ENCODE assay signal across 28 mouse cellular contexts in the genomic region with DNA sequence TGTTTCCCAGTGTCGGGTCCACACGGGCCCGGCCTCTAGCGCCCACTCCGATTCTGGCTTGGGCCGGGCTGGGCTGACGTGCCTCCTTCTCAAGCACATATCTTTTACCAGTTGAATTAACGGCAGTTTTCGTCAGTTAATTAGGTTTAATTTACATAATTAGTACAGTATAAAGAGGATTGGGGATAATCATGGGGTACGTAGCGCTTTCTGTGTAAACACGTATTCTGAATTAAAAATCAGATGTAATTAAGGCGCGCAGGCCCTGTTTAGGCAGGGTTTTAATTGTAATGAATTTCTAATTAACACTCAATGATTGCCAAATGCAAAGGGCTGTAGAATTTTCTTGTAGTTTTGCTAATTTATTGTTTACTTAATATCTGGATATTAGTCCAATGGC. TPM values are rescaled to one million over a fixed set of nuclear protein-coding genes. Genes with fewer than 3 reads are reported as not detected.
A peak's percentile ranks its signal among the peaks of the same experiment; 100 is the strongest.
DNase-seq lines count a peak whose midpoint lies in the region; ATAC-seq and TF ChIP-seq lines count a peak whose summit lies in the region.
"Had no signal": no experiment of that assay in that cellular context is flagged by ENCODE, and none has a peak within 500 bp of the region (broad histone marks: within the 10 kb centered on the region; RNA-seq: fewer than 3 reads in every experiment).

No protein-coding gene starts in this region.

- peaks cover 82% of the 10 kb centered on the region for H3K27me3 ChIP-seq in hindbrain, embryonic 12.5 days
- peaks cover 99% of the 10 kb centered on the region for H3K27me3 ChIP-seq in hindbrain, embryonic 10.5 days (ENCODE audit: insufficient read depth, poor library complexity, severe bottlenecking)
- H3K27me3 ChIP-seq in E14TG2a.4 (ENCODE audit: insufficient read depth, low read length) = peaks cover 82% of the 10 kb centered on the region
- H3K27me3 ChIP-seq in forebrain, embryonic 15.5 days = peaks cover 96% of the 10 kb centered on the region
- H3K27me3 ChIP-seq in hindbrain, embryonic 16.5 days (replicated peaks; ENCODE audit: control insufficient read depth, insufficient read depth, low read length) = peaks cover 55% of the 10 kb centered on the region

- no peak overlapping the region for H3K27ac ChIP-seq in hindbrain, embryonic 12.5 days
- H3K27ac ChIP-seq in hindbrain, embryonic 10.5 days = no peak overlapping the region
- no peak overlapping the region for H3K27ac ChIP-seq in forebrain, embryonic 15.5 days (replicated peaks)
- no peak overlapping the region for H3K27ac ChIP-seq in hindbrain, embryonic 16.5 days (ENCODE audit: low read depth, low read length)
- H3K27ac ChIP-seq: kidney, embryonic 15.5 days; limb, embryonic 13.5 days had no signal

- TF ChIP-seq CTCF in E14TG2a.4 (conservative IDR thresholded peaks at IDR 0.05; ENCODE audit: low read length) = no peak

- no peak overlapping the region for H3K4me3 ChIP-seq in hindbrain, embryonic 12.5 days
- H3K4me3 ChIP-seq in hindbrain, embryonic 10.5 days = no peak overlapping the region
- 0 out of 2 replicates have a peak overlapping the region, but pooled peaks have one; percentile 26 for H3K4me3 ChIP-seq in E14TG2a.4 (replicated peaks; ENCODE audit: low read length)
- no peak overlapping the region for H3K4me3 ChIP-seq in forebrain, embryonic 15.5 days
- peak overlapping the region; percentile 11; the same call in 1 of the 2 replicates for H3K4me3 ChIP-seq in hindbrain, embryonic 16.5 days (ENCODE audit: low read length)
- H3K4me3 ChIP-seq: erythroblast, embryonic 14.5 days; kidney, embryonic 15.5 days; limb, embryonic 13.5 days; myocyte had no signal

- H3K36me3 ChIP-seq in hindbrain, embryonic 12.5 days = no peaks in the 10 kb centered on the region
- no peaks in the 10 kb centered on the region for H3K36me3 ChIP-seq in hindbrain, embryonic 10.5 days
- no peaks in the 10 kb centered on the region for H3K36me3 ChIP-seq in E14TG2a.4 (ENCODE audit: insufficient read depth, low read length)
- no peaks in the 10 kb centered on the region for H3K36me3 ChIP-seq in forebrain, embryonic 15.5 days
- no peaks in the 10 kb centered on the region for H3K36me3 ChIP-seq in hindbrain, embryonic 16.5 days (ENCODE audit: control insufficient read depth, insufficient read depth, low read length)
- H3K36me3 ChIP-seq: kidney, embryonic 15.5 days; limb, embryonic 13.5 days had no signal

- no peak overlapping the region for H3K9ac ChIP-seq in hindbrain, embryonic 12.5 days
- no peak overlapping the region for H3K9ac ChIP-seq in forebrain, embryonic 15.5 days (replicated peaks)
- no peak overlapping the region; the same call in 1 of the 2 replicates for H3K9ac ChIP-seq in hindbrain, embryonic 16.5 days (ENCODE audit: low read depth, low read length)
- H3K9ac ChIP-seq: kidney, embryonic 15.5 days; limb, embryonic 13.5 days had no signal

- no peak for ATAC-seq in hindbrain, embryonic 12.5 days (ENCODE audit: low FRiP score)
- 0 out of 2 replicates have a peak, but pooled peaks have one; percentile 19 for ATAC-seq in forebrain, embryonic 15.5 days (replicated peaks)
- no peak for ATAC-seq in hindbrain, embryonic 16.5 days
- ATAC-seq: intestine, postnatal 0 days had no signal

- no peaks in the 10 kb centered on the region for H3K9me3 ChIP-seq in hindbrain, embryonic 12.5 days (replicated peaks)
- peaks cover 5% of the 10 kb centered on the region; the same call in 1 of the 2 replicates for H3K9me3 ChIP-seq in hindbrain, embryonic 10.5 days
- H3K9me3 ChIP-seq in E14TG2a.4 (ENCODE audit: low read length) = peaks cover 9% of the 10 kb centered on the region
- no peaks in the 10 kb centered on the region for H3K9me3 ChIP-seq in forebrain, embryonic 15.5 days
- H3K9me3 ChIP-seq in hindbrain, embryonic 16.5 days (ENCODE audit: control insufficient read depth, low read length) = no peaks in the 10 kb centered on the region

- no peak for DNase-seq in hindbrain, embryonic 10.5 days (ENCODE audit: low spot score)
- DNase-seq in right cerebral cortex, adult 2 months (ENCODE audit: low spot score in 2 of 2) = no peak
- DNase-seq in c-Kit-positive CD71-positive TER-119-positive erythroid progenitor cells, embryonic 14.5 days (ENCODE audit: low spot score) = no peak
- no peak for DNase-seq in lung, adult 18-20 months
- DNase-seq: adrenal gland, postnatal 14 days; cerebellum, adult 18-20 months; cerebellum, postnatal 14 days; gastrocnemius, postnatal 14 days; heart, postnatal 14 days; kidney, postnatal 25 days; lung, postnatal 36 days; right cerebral cortex, adult 18-20 months; right cerebral cortex, postnatal 4 days; thymus, adult 2 months; thymus, postnatal 36 days had no signal

- peak overlapping the region; percentile 79; the same call in 1 of the 2 replicates for H3K4me2 ChIP-seq in hindbrain, embryonic 12.5 days (replicated peaks)
- no peak overlapping the region for H3K4me2 ChIP-seq in forebrain, embryonic 15.5 days (replicated peaks)
- peak overlapping the region; percentile 69 for H3K4me2 ChIP-seq in hindbrain, embryonic 16.5 days (ENCODE audit: low read length)
- H3K4me2 ChIP-seq: liver, embryonic 11.5 days had no signal

- H3K4me1 ChIP-seq in hindbrain, embryonic 12.5 days = peaks cover 40% of the 10 kb centered on the region
- peaks cover 47% of the 10 kb centered on the region for H3K4me1 ChIP-seq in hindbrain, embryonic 10.5 days (replicated peaks)
- peaks cover 44% of the 10 kb centered on the region for H3K4me1 ChIP-seq in E14TG2a.4 (replicated peaks; ENCODE audit: low read depth, low read length)
- peaks cover 37% of the 10 kb centered on the region for H3K4me1 ChIP-seq in forebrain, embryonic 15.5 days
- H3K4me1 ChIP-seq in hindbrain, embryonic 16.5 days (ENCODE audit: control insufficient read depth, insufficient read depth, low read depth, low read length) = peaks cover 13% of the 10 kb centered on the region

- WGBS in hindbrain, embryonic 12.5 days = 18% methylated on average over 14 of the region's 14 CpGs
- 20% methylated on average over 14 of the region's 14 CpGs for WGBS in hindbrain, embryonic 10.5 days
- WGBS in forebrain, embryonic 15.5 days = 4% methylated on average over 14 of the region's 14 CpGs
- WGBS in hindbrain, embryonic 16.5 days = 18% methylated on average over 14 of the region's 14 CpGs

RNA-seq across cellular contexts. Expression of gene Skor1, which starts 3.2 kb away (rescaled TPM):
- 24.0 and 27.1 TPM in 2 replicates for polyA plus RNA-seq in hindbrain, embryonic 12.5 days (2016; fragmentation: Nextera tagmentation; extraction: Ambion mirVana)
- polyA plus RNA-seq in hindbrain, embryonic 10.5 days (2016; fragmentation: Nextera tagmentation; extraction: Ambion mirVana) = 0.68 and 6.8 TPM in 2 replicates
- 0.36 and 0.61 TPM in 2 replicates for polyA plus RNA-seq in forebrain, embryonic 15.5 days (2015; fragmentation: Nextera tagmentation; extraction: Ambion mirVana)
- 10.8 and 11.8 TPM in 2 replicates for polyA plus RNA-seq in hindbrain, embryonic 16.5 days (2015; fragmentation: Nextera tagmentation; extraction: Ambion mirVana)
- polyA plus RNA-seq: heart, embryonic 14.5 days; intestine, postnatal 0 days; kidney, embryonic 15.5 days; liver, embryonic 11.5 days; liver, embryonic 16.5 days; lung, embryonic 16.5 days had no signal

Comparison
In these comparisons a context has a peak if more than half of its experiments do, and no peak if none do; other contexts are left out.
1. H3K4me3 ChIP-seq: peak in E14TG2a.4 (single experiment) and hindbrain, embryonic 16.5 days (single experiment); none in hindbrain, embryonic 12.5 days (single experiment), hindbrain, embryonic 10.5 days (single experiment) and forebrain, embryonic 15.5 days (single experiment).